Mouse (Mus musculus): ENCODE results near the gene Tmtc2.

The Tmtc2 gene

DNA sequence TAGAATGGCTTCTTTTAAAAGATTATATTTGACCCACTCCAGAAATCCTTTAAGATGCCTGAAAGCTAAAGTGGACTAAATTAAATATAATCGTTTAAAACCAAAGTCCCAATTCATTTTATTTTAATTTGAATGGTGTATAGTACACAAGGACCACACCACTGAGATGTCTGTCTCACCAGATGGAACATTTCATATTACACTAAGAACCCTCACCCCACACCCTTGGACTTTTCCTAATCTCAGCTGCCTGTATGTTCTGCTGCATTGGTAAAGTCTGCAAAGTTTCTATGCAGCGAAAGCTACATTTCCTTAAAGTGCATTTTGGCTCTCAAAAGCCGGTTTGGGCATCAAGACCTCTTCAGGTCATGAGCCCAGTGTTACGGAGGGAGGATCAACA is 12.7 kb downstream of the Tmtc2 start:
- H3K27me3 ChIP-seq (ENCODE audit: insufficient read depth, low read length): no peaks in the 10 kb centered on the region
- H3K36me3 ChIP-seq (ENCODE audit: insufficient read depth, low read length): no peaks in the 10 kb centered on the region
- no peaks in the 10 kb centered on the region for H3K9me3 ChIP-seq (ENCODE audit: low read length)
- no peak overlapping the region for H3K4me3 ChIP-seq (replicated peaks; ENCODE audit: low read length)
- no peaks in the 10 kb centered on the region for H3K4me1 ChIP-seq (replicated peaks; ENCODE audit: low read depth, low read length)
- TF ChIP-seq NANOG (IDR thresholded peaks at IDR 0.05; ENCODE audit: borderline replicate concordance, low read length) (no peak), CTCF (conservative IDR thresholded peaks at IDR 0.05; ENCODE audit: low read length) (no peak), POU5F1 (IDR thresholded peaks at IDR 0.05; ENCODE audit: borderline replicate concordance, low read length) (no peak)

DNA sequence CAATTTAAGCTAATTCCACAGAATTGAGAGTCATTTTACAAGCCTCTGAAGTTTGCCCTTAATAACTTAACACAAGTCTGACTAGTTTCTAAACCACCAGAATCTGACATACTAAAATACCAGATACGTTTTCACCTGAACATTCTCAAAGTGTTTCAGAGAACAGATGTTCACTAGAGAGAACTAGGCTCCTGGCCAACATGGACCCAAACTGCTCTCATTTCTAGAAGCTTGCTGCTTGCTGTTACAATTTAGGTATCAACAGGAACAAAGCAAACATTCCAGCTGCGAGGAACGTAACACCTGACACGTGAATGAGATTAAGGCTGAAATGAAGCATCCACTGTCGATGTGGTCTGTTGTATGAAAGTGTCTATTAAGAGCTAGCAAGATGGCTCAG is 16.7 kb downstream of the Tmtc2 start:
- TF ChIP-seq POU5F1 (IDR thresholded peaks at IDR 0.05; ENCODE audit: borderline replicate concordance, low read length) (no peak), NANOG (IDR thresholded peaks at IDR 0.05; ENCODE audit: borderline replicate concordance, low read length) (no peak), CTCF (conservative IDR thresholded peaks at IDR 0.05; ENCODE audit: low read length) (no peak)
- Histone ChIP-seq H3K36me3 (ENCODE audit: insufficient read depth, low read length) (no peaks in the 10 kb centered on the region), H3K4me3 (replicated peaks; ENCODE audit: low read length) (no peak overlapping the region), H3K9me3 (ENCODE audit: low read length) (no peaks in the 10 kb centered on the region), H3K4me1 (replicated peaks; ENCODE audit: low read depth, low read length) (no peaks in the 10 kb centered on the region), H3K27me3 (ENCODE audit: insufficient read depth, low read length) (no peaks in the 10 kb centered on the region)

DNA sequence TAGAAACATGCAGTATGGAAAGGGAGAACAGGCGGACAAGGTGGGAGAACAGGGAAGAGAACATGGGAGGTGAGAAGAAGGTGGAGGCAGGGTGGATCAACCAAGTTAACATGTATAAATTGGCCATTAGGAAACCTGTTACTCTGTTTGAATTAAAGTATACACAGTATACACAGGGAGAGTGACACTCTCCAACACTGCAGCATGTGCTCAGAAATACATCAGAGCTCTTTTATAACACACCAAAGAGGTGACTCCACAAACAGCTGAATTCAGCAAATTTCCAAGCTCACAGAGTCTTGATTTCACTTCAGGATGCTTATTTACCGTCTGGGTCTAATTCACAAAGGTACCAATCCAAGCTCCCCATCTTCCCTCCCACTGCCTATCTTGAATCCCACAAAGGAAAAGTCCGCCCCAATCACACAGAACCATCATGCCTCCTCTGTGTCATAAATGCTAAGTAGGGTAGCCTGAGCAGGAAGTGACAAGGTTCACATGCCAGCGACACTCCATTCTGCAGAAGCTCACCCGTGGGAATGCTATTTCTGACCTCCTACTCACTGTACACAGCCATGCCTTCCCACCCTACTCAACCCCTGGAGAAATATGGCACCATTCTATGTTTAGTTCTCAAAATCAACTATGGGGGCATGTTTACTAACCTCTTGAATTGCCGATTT is 17.2 kb downstream of the Tmtc2 start:
- no peaks in the 10 kb centered on the region for H3K9me3 ChIP-seq (ENCODE audit: low read length)

DNA sequence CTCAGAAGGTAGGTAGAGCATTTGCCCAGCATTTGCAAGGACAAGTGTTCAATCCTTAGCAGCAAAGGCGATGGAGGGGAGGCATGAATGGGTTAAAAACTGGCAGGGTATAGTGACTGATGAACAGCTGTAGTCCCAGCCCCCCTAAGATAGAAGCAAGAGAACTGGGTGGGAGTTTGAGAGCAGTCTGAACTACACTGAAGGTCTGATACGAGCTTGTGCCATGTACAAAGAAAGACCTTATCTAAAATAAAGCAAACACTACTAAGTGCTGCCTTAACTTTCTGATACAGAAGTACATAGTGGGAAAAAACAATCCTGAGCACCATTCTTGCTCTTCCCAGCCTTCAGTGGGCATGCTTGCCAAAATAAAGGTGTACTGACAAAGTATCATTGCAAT is 20.1 kb downstream of the Tmtc2 start:
- no peaks in the 10 kb centered on the region for H3K9me3 ChIP-seq (ENCODE audit: low read length)
- H3K27me3 ChIP-seq (ENCODE audit: insufficient read depth, low read length): no peaks in the 10 kb centered on the region
- H3K4me1 ChIP-seq (replicated peaks; ENCODE audit: low read depth, low read length): no peaks in the 10 kb centered on the region
- no peaks in the 10 kb centered on the region for H3K36me3 ChIP-seq (ENCODE audit: insufficient read depth, low read length)
- TF ChIP-seq POU5F1 (IDR thresholded peaks at IDR 0.05; ENCODE audit: borderline replicate concordance, low read length) (no peak), CTCF (conservative IDR thresholded peaks at IDR 0.05; ENCODE audit: low read length) (no peak), NANOG (IDR thresholded peaks at IDR 0.05; ENCODE audit: borderline replicate concordance, low read length) (no peak)
- no peak overlapping the region for H3K4me3 ChIP-seq (replicated peaks; ENCODE audit: low read length)

More for the DNA sequence above, 17.2 kb downstream of the Tmtc2 start:
- Histone ChIP-seq H3K4me3 (replicated peaks; ENCODE audit: low read length) (no peak overlapping the region), H3K36me3 (ENCODE audit: insufficient read depth, low read length) (no peaks in the 10 kb centered on the region), H3K27me3 (ENCODE audit: insufficient read depth, low read length) (no peaks in the 10 kb centered on the region), H3K4me1 (replicated peaks; ENCODE audit: low read depth, low read length) (no peaks in the 10 kb centered on the region)
- no peak for TF ChIP-seq NANOG (IDR thresholded peaks at IDR 0.05; ENCODE audit: borderline replicate concordance, low read length)
- no peak for TF ChIP-seq CTCF (conservative IDR thresholded peaks at IDR 0.05; ENCODE audit: low read length)
- TF ChIP-seq POU5F1 (IDR thresholded peaks at IDR 0.05; ENCODE audit: borderline replicate concordance, low read length): no peak

DNA sequence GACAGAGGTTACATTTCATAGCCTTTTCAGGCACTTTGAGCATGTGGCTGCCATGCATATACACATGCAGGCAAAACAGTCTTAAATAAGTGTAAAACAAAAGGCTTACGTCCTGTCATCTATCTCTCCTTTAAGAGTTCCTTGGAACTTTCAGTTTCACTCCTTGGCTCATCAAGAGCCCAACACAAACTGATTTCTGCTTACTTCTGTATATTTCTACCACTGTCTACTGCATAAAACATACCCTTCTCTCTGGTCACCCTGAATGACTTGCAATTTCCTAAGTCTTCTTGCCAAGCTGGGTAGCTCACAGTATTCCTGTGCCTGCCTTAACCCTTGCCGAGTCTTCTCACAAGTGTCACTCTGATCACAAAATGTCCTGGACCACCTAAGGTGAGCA is 26.2 kb downstream of the Tmtc2 start:
- Histone ChIP-seq H3K27me3 (ENCODE audit: insufficient read depth, low read length) (no peaks in the 10 kb centered on the region), H3K9me3 (ENCODE audit: low read length) (no peaks in the 10 kb centered on the region), H3K4me1 (replicated peaks; ENCODE audit: low read depth, low read length) (no peaks in the 10 kb centered on the region), H3K36me3 (ENCODE audit: insufficient read depth, low read length) (no peaks in the 10 kb centered on the region), H3K4me3 (replicated peaks; ENCODE audit: low read length) (no peak overlapping the region)
- TF ChIP-seq POU5F1 (IDR thresholded peaks at IDR 0.05; ENCODE audit: borderline replicate concordance, low read length): no peak
- TF ChIP-seq CTCF (conservative IDR thresholded peaks at IDR 0.05; ENCODE audit: low read length): no peak
- no peak for TF ChIP-seq NANOG (IDR thresholded peaks at IDR 0.05; ENCODE audit: borderline replicate concordance, low read length)

DNA sequence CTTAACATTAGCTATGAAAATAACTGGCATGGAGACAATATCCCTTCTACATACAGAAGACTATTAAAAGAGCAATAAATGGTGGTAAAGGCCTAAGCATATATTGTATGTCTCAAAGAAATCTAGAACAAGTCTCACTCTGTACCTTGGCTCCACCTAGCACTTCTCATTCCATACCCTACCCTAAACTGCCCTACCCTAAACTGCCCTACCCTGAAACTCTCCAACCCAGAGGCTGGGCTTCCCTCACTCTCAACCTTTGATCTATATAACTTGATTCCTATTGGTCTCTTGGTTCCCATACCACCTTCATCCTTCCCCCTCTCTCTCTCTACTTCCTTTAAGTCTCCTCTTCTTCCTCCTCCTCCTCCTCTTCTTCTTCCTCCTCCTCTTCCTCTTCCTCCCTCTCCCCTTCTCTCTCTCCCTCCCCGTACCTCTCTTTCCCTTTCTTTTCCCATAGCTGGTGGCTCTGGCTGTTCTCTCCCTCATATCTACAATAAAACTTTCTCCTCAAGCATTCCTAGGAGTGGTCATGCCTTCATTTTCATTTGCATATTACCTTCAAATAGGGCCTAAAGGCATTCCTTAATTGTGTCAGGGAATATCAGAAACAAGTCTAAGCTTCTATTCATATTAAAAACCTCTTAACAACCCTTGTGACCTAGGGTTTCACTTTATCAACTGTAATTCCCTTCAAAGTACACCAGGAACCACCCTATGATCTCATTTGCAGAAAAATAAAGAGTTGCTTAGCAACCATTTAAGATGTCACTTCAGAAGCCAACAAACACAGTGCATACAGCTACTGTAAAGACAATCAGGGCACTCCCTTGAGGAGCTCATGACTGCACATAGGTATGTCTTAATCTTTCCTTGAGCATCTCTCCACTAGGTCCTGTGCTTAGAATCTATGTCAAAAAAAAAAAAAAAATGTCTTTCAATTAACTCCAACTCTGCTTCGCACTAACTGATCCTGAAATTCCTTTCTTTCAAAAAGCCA is 29.9 kb downstream of the Tmtc2 start:
- TF ChIP-seq CTCF (conservative IDR thresholded peaks at IDR 0.05; ENCODE audit: low read length) (no peak), POU5F1 (IDR thresholded peaks at IDR 0.05; ENCODE audit: borderline replicate concordance, low read length) (no peak), NANOG (IDR thresholded peaks at IDR 0.05; ENCODE audit: borderline replicate concordance, low read length) (no peak)
- Histone ChIP-seq H3K4me1 (replicated peaks; ENCODE audit: low read depth, low read length) (no peaks in the 10 kb centered on the region), H3K36me3 (ENCODE audit: insufficient read depth, low read length) (no peaks in the 10 kb centered on the region), H3K27me3 (ENCODE audit: insufficient read depth, low read length) (no peaks in the 10 kb centered on the region), H3K9me3 (ENCODE audit: low read length) (no peaks in the 10 kb centered on the region), H3K4me3 (replicated peaks; ENCODE audit: low read length) (no peak overlapping the region)

DNA sequence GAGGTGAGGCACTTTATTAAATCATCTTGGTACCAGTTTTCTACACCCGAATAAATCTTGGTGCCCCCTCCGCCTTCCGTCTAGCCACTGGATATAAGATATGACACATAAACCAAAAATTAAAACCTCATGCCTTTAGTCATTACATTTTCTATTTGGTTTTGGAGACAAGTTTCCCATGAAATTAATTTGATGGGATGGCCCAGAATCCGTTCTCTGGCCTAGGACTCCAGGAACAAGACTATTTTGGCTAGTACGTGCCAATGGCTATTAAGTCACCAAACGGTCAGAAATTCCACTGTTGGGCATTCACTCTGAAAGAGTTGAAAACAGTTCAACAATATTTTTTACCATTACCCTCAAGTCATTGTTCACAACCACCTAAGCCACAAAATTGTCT is 32.2 kb downstream of the Tmtc2 start:
- no peak overlapping the region for H3K4me3 ChIP-seq (replicated peaks; ENCODE audit: low read length)
- TF ChIP-seq NANOG (IDR thresholded peaks at IDR 0.05; ENCODE audit: borderline replicate concordance, low read length): no peak
- no peak for TF ChIP-seq POU5F1 (IDR thresholded peaks at IDR 0.05; ENCODE audit: borderline replicate concordance, low read length)
- TF ChIP-seq CTCF (conservative IDR thresholded peaks at IDR 0.05; ENCODE audit: low read length): no peak
- H3K4me1 ChIP-seq (replicated peaks; ENCODE audit: low read depth, low read length): no peaks in the 10 kb centered on the region
- no peaks in the 10 kb centered on the region for H3K27me3 ChIP-seq (ENCODE audit: insufficient read depth, low read length)
- H3K36me3 ChIP-seq (ENCODE audit: insufficient read depth, low read length): no peaks in the 10 kb centered on the region
- no peaks in the 10 kb centered on the region for H3K9me3 ChIP-seq (ENCODE audit: low read length)

DNA sequence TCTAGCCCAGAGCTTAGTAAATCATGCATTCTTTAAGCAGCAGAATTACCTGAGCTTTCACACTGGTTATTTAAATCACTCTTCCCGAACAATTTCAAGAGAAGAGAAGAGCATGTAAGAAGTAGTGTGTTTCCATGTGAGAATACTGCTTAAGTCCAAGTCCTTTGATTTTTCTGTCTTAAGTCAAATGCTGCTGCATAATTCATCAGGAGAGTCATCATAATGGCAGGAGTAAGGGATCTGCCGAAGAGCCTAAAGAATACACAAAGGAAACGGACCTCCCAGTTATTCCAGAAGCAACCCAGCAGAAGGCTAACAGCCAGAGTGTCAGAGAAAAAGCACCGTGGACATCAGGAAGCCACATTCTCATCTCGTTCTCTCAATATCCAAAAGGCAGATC is 34.6 kb downstream of the Tmtc2 start:
- H3K9me3 ChIP-seq (ENCODE audit: low read length): no peaks in the 10 kb centered on the region
- no peaks in the 10 kb centered on the region for H3K36me3 ChIP-seq (ENCODE audit: insufficient read depth, low read length)

More for the DNA sequence above, 34.6 kb downstream of the Tmtc2 start:
- Histone ChIP-seq H3K27me3 (ENCODE audit: insufficient read depth, low read length) (no peaks in the 10 kb centered on the region), H3K4me3 (replicated peaks; ENCODE audit: low read length) (no peak overlapping the region), H3K4me1 (replicated peaks; ENCODE audit: low read depth, low read length) (no peaks in the 10 kb centered on the region)
- TF ChIP-seq POU5F1 (IDR thresholded peaks at IDR 0.05; ENCODE audit: borderline replicate concordance, low read length) (no peak), NANOG (IDR thresholded peaks at IDR 0.05; ENCODE audit: borderline replicate concordance, low read length) (no peak), CTCF (conservative IDR thresholded peaks at IDR 0.05; ENCODE audit: low read length) (no peak)
